Comparison of ENCODE assay signal across 23 mouse cellular contexts in the genomic region with DNA sequence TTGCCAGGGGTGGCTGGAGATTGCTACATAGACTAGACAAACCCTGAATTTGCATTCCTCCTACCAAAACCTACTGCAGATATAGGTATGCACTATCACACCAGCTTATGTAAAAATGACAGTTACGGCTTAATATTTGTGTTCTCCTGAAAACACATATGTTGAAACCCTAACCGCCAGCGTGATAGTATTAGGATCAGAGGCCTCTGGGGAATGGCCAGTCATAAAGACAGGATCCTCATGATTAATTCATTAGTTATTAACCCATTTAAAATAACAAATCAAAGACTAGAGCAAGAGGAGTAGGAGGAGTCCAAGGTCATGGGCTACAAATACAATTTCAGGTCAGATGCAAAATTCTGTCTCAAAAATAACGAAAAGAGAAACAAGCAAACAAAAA. TPM values are rescaled to one million over a fixed set of nuclear protein-coding genes. Genes with fewer than 3 reads are reported as not detected.
DNase-seq lines count a peak whose midpoint lies in the region; ATAC-seq and TF ChIP-seq lines count a peak whose summit lies in the region.
"Had no signal": no experiment of that assay in that cellular context is flagged by ENCODE, and none has a peak within 500 bp of the region (broad histone marks: within the 10 kb centered on the region; RNA-seq: fewer than 3 reads in every experiment).

No protein-coding gene starts in this region.

- H3K9me3 ChIP-seq in hindbrain, embryonic 11.5 days (ENCODE audit: control insufficient read depth, low read length): no peaks in the 10 kb centered on the region
- H3K9me3 ChIP-seq in hindbrain, postnatal 0 days (ENCODE audit: low read length): no peaks in the 10 kb centered on the region
- no peaks in the 10 kb centered on the region for H3K9me3 ChIP-seq in midbrain, embryonic 13.5 days
- no peaks in the 10 kb centered on the region for H3K9me3 ChIP-seq in midbrain, embryonic 10.5 days (replicated peaks)
- H3K9me3 ChIP-seq: forebrain, embryonic 10.5 days; forebrain, embryonic 13.5 days; heart, embryonic 10.5 days; heart, embryonic 13.5 days had no signal

- no peaks in the 10 kb centered on the region for H3K27me3 ChIP-seq in hindbrain, embryonic 11.5 days (ENCODE audit: control insufficient read depth, insufficient read depth, low read length)
- no peaks in the 10 kb centered on the region for H3K27me3 ChIP-seq in hindbrain, postnatal 0 days (ENCODE audit: insufficient read depth, low read length)
- no peaks in the 10 kb centered on the region for H3K27me3 ChIP-seq in liver, adult 2 months (ENCODE audit: control insufficient read depth, insufficient read depth, low read length)
- no peaks in the 10 kb centered on the region for H3K27me3 ChIP-seq in midbrain, embryonic 13.5 days
- no peaks in the 10 kb centered on the region for H3K27me3 ChIP-seq in midbrain, embryonic 10.5 days (ENCODE audit: low read depth, poor library complexity, severe bottlenecking)
- H3K27me3 ChIP-seq: forebrain, embryonic 13.5 days; heart, embryonic 13.5 days had no signal

- 64% methylated on average over 4 of the region's 4 CpGs for WGBS in hindbrain, embryonic 11.5 days
- WGBS in hindbrain, postnatal 0 days: 62% methylated on average over 4 of the region's 4 CpGs
- WGBS in liver, adult 2 months: 69% methylated on average over 4 of the region's 4 CpGs
- 34% methylated on average over 4 of the region's 4 CpGs for WGBS in midbrain, embryonic 13.5 days
- 80% methylated on average over 4 of the region's 4 CpGs for WGBS in midbrain, embryonic 10.5 days

- no peaks in the 10 kb centered on the region for H3K36me3 ChIP-seq in hindbrain, embryonic 11.5 days (ENCODE audit: control insufficient read depth, insufficient read depth, low read length)
- no peaks in the 10 kb centered on the region for H3K36me3 ChIP-seq in hindbrain, postnatal 0 days (ENCODE audit: insufficient read depth, low read length)
- no peaks in the 10 kb centered on the region for H3K36me3 ChIP-seq in liver, adult 2 months (ENCODE audit: control insufficient read depth, insufficient read depth, low read length)
- H3K36me3 ChIP-seq in midbrain, embryonic 13.5 days: no peaks in the 10 kb centered on the region
- no peaks in the 10 kb centered on the region for H3K36me3 ChIP-seq in midbrain, embryonic 10.5 days
- H3K36me3 ChIP-seq: forebrain, embryonic 10.5 days; heart, embryonic 10.5 days; heart, embryonic 13.5 days had no signal

- H3K27ac ChIP-seq in hindbrain, embryonic 11.5 days (ENCODE audit: low read depth, low read length): no peak overlapping the region
- H3K27ac ChIP-seq in hindbrain, postnatal 0 days: no peak overlapping the region
- no peak overlapping the region for H3K27ac ChIP-seq in liver, adult 2 months (replicated peaks; ENCODE audit: insufficient read depth, low read depth, low read length)
- H3K27ac ChIP-seq in midbrain, embryonic 13.5 days: peak overlapping the region; percentile 47
- H3K27ac ChIP-seq in midbrain, embryonic 10.5 days (replicated peaks): no peak overlapping the region
- H3K27ac ChIP-seq: forebrain, embryonic 10.5 days; forebrain, embryonic 13.5 days; heart, adult 2 months; heart, embryonic 10.5 days; heart, embryonic 13.5 days had no signal

- ATAC-seq in hindbrain, embryonic 11.5 days (ENCODE audit: low FRiP score): 0 out of 2 replicates have a peak, but pooled peaks have one; percentile 33
- ATAC-seq in hindbrain, postnatal 0 days: no peak
- ATAC-seq in midbrain, embryonic 13.5 days: no peak
- ATAC-seq: activated CD4-positive, CD25-positive, alpha-beta regulatory T cell, adult 4 months; forebrain, embryonic 13.5 days; forebrain, embryonic 16.5 days had no signal

- no peak for TF ChIP-seq CTCF in hindbrain, postnatal 0 days (IDR thresholded peaks at IDR 0.05; ENCODE audit: low read depth)
- TF ChIP-seq CTCF in liver, adult 2 months (IDR thresholded peaks at IDR 0.05; ENCODE audit: low read depth, low read length): no peak

- H3K4me2 ChIP-seq in hindbrain, embryonic 11.5 days (replicated peaks; ENCODE audit: low read depth, low read length): no peak overlapping the region
- no peak overlapping the region for H3K4me2 ChIP-seq in hindbrain, postnatal 0 days (ENCODE audit: low read depth, low read length)
- H3K4me2 ChIP-seq in midbrain, embryonic 13.5 days (replicated peaks): no peak overlapping the region; the same call in 1 of the 2 replicates
- H3K4me2 ChIP-seq: forebrain, embryonic 13.5 days; heart, embryonic 13.5 days had no signal

- peaks cover 6% of the 10 kb centered on the region; the same call in 1 of the 2 replicates for H3K79me2 ChIP-seq in liver, adult 2 months (ENCODE audit: control insufficient read depth, insufficient read depth, low read length)

- no peak overlapping the region for H3K9ac ChIP-seq in hindbrain, embryonic 11.5 days (ENCODE audit: low read depth, low read length)
- H3K9ac ChIP-seq in hindbrain, postnatal 0 days (replicated peaks; ENCODE audit: low read length): no peak overlapping the region
- H3K9ac ChIP-seq in liver, adult 2 months (ENCODE audit: low read depth, low read length): no peak overlapping the region
- H3K9ac ChIP-seq in midbrain, embryonic 13.5 days (replicated peaks): no peak overlapping the region
- H3K9ac ChIP-seq: forebrain, embryonic 13.5 days; heart, embryonic 13.5 days had no signal

- DNase-seq in hindbrain, embryonic 11.5 days (ENCODE audit: low spot score): peak; percentile 27
- DNase-seq in hindbrain, postnatal 0 days (ENCODE audit: low spot score): no peak
- DNase-seq in liver, adult 2 months (ENCODE audit: extremely low read depth, low read depth, low spot score): peak; percentile 41
- no peak for DNase-seq in liver
- no peak for DNase-seq in midbrain, embryonic 10.5 days (ENCODE audit: low spot score)
- peak; percentile 41 for DNase-seq in retina, embryonic 14.5 days (ENCODE audit: low spot score)
- no peak for DNase-seq in retina, postnatal 1 day
- DNase-seq: adrenal gland, adult 8-10 months; adrenal gland, postnatal 25 days; cerebellum, adult 18-20 months; cerebellum, adult 9-10 months; cerebellum, postnatal 14 days; gastrocnemius, postnatal 10 days; gastrocnemius, postnatal 36 days; heart, adult 2 months; heart, postnatal 14 days had no signal

- TF ChIP-seq POLR2A in liver, adult 2 months (IDR thresholded peaks at IDR 0.05; ENCODE audit: extremely low read depth, insufficient read depth, low read length): no peak

- no peaks in the 10 kb centered on the region for H3K4me1 ChIP-seq in hindbrain, embryonic 11.5 days (replicated peaks; ENCODE audit: control insufficient read depth, insufficient read depth, low read length)
- no peaks in the 10 kb centered on the region for H3K4me1 ChIP-seq in hindbrain, postnatal 0 days (ENCODE audit: insufficient read depth, low read length)
- no peaks in the 10 kb centered on the region for H3K4me1 ChIP-seq in liver, adult 2 months (ENCODE audit: control insufficient read depth, insufficient read depth, low read length)
- H3K4me1 ChIP-seq in midbrain, embryonic 13.5 days (replicated peaks): peaks cover 43% of the 10 kb centered on the region
- H3K4me1 ChIP-seq in midbrain, embryonic 10.5 days: peaks cover 23% of the 10 kb centered on the region

- H3K4me3 ChIP-seq in hindbrain, embryonic 11.5 days (ENCODE audit: low read depth, low read length): no peak overlapping the region
- H3K4me3 ChIP-seq in hindbrain, postnatal 0 days (ENCODE audit: low read length): no peak overlapping the region
- H3K4me3 ChIP-seq in liver, adult 2 months (ENCODE audit: insufficient read depth, low read depth, low read length): no peak overlapping the region
- H3K4me3 ChIP-seq in midbrain, embryonic 13.5 days (replicated peaks): no peak overlapping the region
- H3K4me3 ChIP-seq in midbrain, embryonic 10.5 days: no peak overlapping the region
- H3K4me3 ChIP-seq: forebrain, embryonic 10.5 days; forebrain, embryonic 13.5 days; heart, adult 2 months; heart, embryonic 10.5 days; heart, embryonic 13.5 days had no signal

RNA-seq across cellular contexts. Expression of a gene that starts 50.8 kb away (rescaled TPM):
- 15.2 and 29.3 TPM in 2 replicates for polyA plus RNA-seq in hindbrain, embryonic 11.5 days (2014; fragmentation: Nextera tagmentation; extraction: Ambion mirVana)
- 107 and 126 TPM in 2 replicates for total RNA-seq in hindbrain, postnatal 0 days (2014; rRNA removed)
- polyA plus RNA-seq in hindbrain, postnatal 0 days (2015; fragmentation: Nextera tagmentation; extraction: Ambion mirVana): 28.5 and 33.8 TPM in 2 replicates
- 15.8 and 17.1 TPM in 2 replicates for total RNA-seq in liver, adult 2 months (2014; rRNA removed)
- polyA plus RNA-seq in liver, adult 2 months (2012; rRNA removed): 5.4 and 6.3 TPM in 2 replicates
- 62.0 and 64.3 TPM in 2 replicates for polyA plus RNA-seq in midbrain, embryonic 13.5 days (2015; fragmentation: Nextera tagmentation; extraction: Ambion mirVana)
- polyA plus RNA-seq in midbrain, embryonic 10.5 days (2016; fragmentation: Nextera tagmentation; extraction: Ambion mirVana): 11.1 and 16.4 TPM in 2 replicates

Comparison
In these comparisons a context has a peak if more than half of its experiments do, and no peak if none do; other contexts are left out.
1. DNase-seq: peak in hindbrain, embryonic 11.5 days (single experiment), liver, adult 2 months (single experiment) and retina, embryonic 14.5 days (single experiment); none in hindbrain, postnatal 0 days (single experiment), liver (single experiment), midbrain, embryonic 10.5 days (single experiment) and retina, postnatal 1 day (single experiment).